ENCODE assay signal across 11 mouse cellular contexts in genomic region chr5:73244403-73244802, GRCm38 (mm10). TPM values are rescaled to one million over a fixed set of nuclear protein-coding genes. Genes with fewer than 3 reads are reported as not detected.
DNase-seq lines count a peak whose midpoint lies in the region; ATAC-seq and TF ChIP-seq lines count a peak whose summit lies in the region.
"Had no signal": no experiment of that assay in that cellular context is flagged by ENCODE, and none has a peak within 500 bp of the region (broad histone marks: within the 10 kb centered on the region; RNA-seq: fewer than 3 reads in every experiment).

No protein-coding gene starts in this region.

- 0 out of 2 replicates have a peak, but pooled peaks have one; percentile 11 for ATAC-seq in forebrain, embryonic 13.5 days
- ATAC-seq in forebrain, embryonic 11.5 days (replicated peaks; ENCODE audit: low FRiP score), result no peak
- no peak for ATAC-seq in limb, embryonic 14.5 days (ENCODE audit: low FRiP score, low read depth)
- no peak for ATAC-seq in intestine, postnatal 0 days
- peak; percentile 40; the same call in 1 of the 2 replicates for ATAC-seq in midbrain, embryonic 16.5 days

- H3K9ac ChIP-seq in forebrain, embryonic 13.5 days, result no peak overlapping the region
- H3K9ac ChIP-seq in forebrain, embryonic 11.5 days (ENCODE audit: low read length), result no peak overlapping the region
- no peak overlapping the region for H3K9ac ChIP-seq in limb, embryonic 14.5 days (ENCODE audit: low read depth, low read length, severe bottlenecking)
- H3K9ac ChIP-seq in intestine, postnatal 0 days (ENCODE audit: low read depth, low read length), result no peak overlapping the region
- no peak overlapping the region for H3K9ac ChIP-seq in midbrain, embryonic 16.5 days (ENCODE audit: low read depth, low read length)

- H3K27ac ChIP-seq in forebrain, embryonic 13.5 days, result no peak overlapping the region
- no peak overlapping the region for H3K27ac ChIP-seq in forebrain, embryonic 11.5 days (ENCODE audit: low read depth, low read length)
- no peak overlapping the region for H3K27ac ChIP-seq in limb, embryonic 14.5 days (replicated peaks; ENCODE audit: low read depth, low read length)
- H3K27ac ChIP-seq in limb, embryonic 10.5 days, result no peak overlapping the region
- no peak overlapping the region for H3K27ac ChIP-seq in intestine, postnatal 0 days (ENCODE audit: low read depth, low read length)
- 0 out of 2 replicates have a peak overlapping the region, but pooled peaks have one; percentile 29 for H3K27ac ChIP-seq in midbrain, embryonic 16.5 days (ENCODE audit: low read length)
- H3K27ac ChIP-seq: gastrocnemius, adult 2 months had no signal

- WGBS in forebrain, embryonic 13.5 days, result 63% methylated on average over 13 of the region's 13 CpGs
- 87% methylated on average over 13 of the region's 13 CpGs for WGBS in forebrain, embryonic 11.5 days
- 77% methylated on average over 13 of the region's 13 CpGs for WGBS in limb, embryonic 14.5 days
- WGBS in limb, embryonic 10.5 days, result 89% methylated on average over 13 of the region's 13 CpGs
- 59% methylated on average over 13 of the region's 13 CpGs for WGBS in intestine, postnatal 0 days
- WGBS in midbrain, embryonic 16.5 days, result 60% methylated on average over 13 of the region's 13 CpGs

- TF ChIP-seq POLR2A in limb, embryonic 14.5 days (IDR thresholded peaks at IDR 0.05; ENCODE audit: borderline replicate concordance, extremely low read depth, insufficient read depth, insufficient read length), result no peak

- peaks cover 32% of the 10 kb centered on the region for H3K4me1 ChIP-seq in forebrain, embryonic 13.5 days
- H3K4me1 ChIP-seq in forebrain, embryonic 11.5 days (replicated peaks; ENCODE audit: control insufficient read depth, insufficient read depth, low read length), result 0 out of 2 replicates have a peak, but pooled peaks cover 1% of the 10 kb centered on the region
- no peaks in the 10 kb centered on the region for H3K4me1 ChIP-seq in limb, embryonic 14.5 days (ENCODE audit: control insufficient read depth, insufficient read depth, low read length)
- H3K4me1 ChIP-seq in limb, embryonic 10.5 days, result peaks cover 11% of the 10 kb centered on the region; the same call in 1 of the 2 replicates
- H3K4me1 ChIP-seq in intestine, postnatal 0 days (replicated peaks; ENCODE audit: control insufficient read depth, insufficient read depth, low read length), result no peaks in the 10 kb centered on the region; the same call in 1 of the 2 replicates
- H3K4me1 ChIP-seq in midbrain, embryonic 16.5 days (ENCODE audit: control insufficient read depth, insufficient read depth, low read length), result peaks cover 10% of the 10 kb centered on the region; the same call in 1 of the 2 replicates

- H3K27me3 ChIP-seq in forebrain, embryonic 13.5 days, result no peaks in the 10 kb centered on the region
- H3K27me3 ChIP-seq in forebrain, embryonic 11.5 days (ENCODE audit: control insufficient read depth, insufficient read depth, low read length), result no peaks in the 10 kb centered on the region
- no peaks in the 10 kb centered on the region for H3K27me3 ChIP-seq in limb, embryonic 14.5 days (ENCODE audit: control insufficient read depth, insufficient read depth, low read length)
- H3K27me3 ChIP-seq in limb, embryonic 10.5 days (ENCODE audit: low read depth, poor library complexity, severe bottlenecking), result no peaks in the 10 kb centered on the region
- no peaks in the 10 kb centered on the region for H3K27me3 ChIP-seq in intestine, postnatal 0 days (replicated peaks; ENCODE audit: control insufficient read depth, insufficient read depth, low read length)
- H3K27me3 ChIP-seq in midbrain, embryonic 16.5 days (ENCODE audit: control insufficient read depth, insufficient read depth, low read depth, low read length), result no peaks in the 10 kb centered on the region

- H3K4me2 ChIP-seq in forebrain, embryonic 13.5 days, result peak overlapping the region; percentile 7; the same call in 1 of the 2 replicates
- H3K4me2 ChIP-seq in forebrain, embryonic 11.5 days (ENCODE audit: low read depth, low read length, severe bottlenecking), result no peak overlapping the region
- no peak overlapping the region for H3K4me2 ChIP-seq in limb, embryonic 14.5 days (replicated peaks; ENCODE audit: low read depth, low read length, severe bottlenecking)
- H3K4me2 ChIP-seq in intestine, postnatal 0 days (replicated peaks; ENCODE audit: low read depth), result no peak overlapping the region
- peak overlapping the region; percentile 7; the same call in 1 of the 2 replicates for H3K4me2 ChIP-seq in midbrain, embryonic 16.5 days (ENCODE audit: low read length)

- H3K36me3 ChIP-seq in forebrain, embryonic 13.5 days (ENCODE audit: poor library complexity, severe bottlenecking), result no peaks in the 10 kb centered on the region
- H3K36me3 ChIP-seq in forebrain, embryonic 11.5 days (ENCODE audit: control insufficient read depth, insufficient read depth, low read length), result no peaks in the 10 kb centered on the region
- H3K36me3 ChIP-seq in limb, embryonic 14.5 days (ENCODE audit: control insufficient read depth, insufficient read depth, low read length), result no peaks in the 10 kb centered on the region
- H3K36me3 ChIP-seq in limb, embryonic 10.5 days, result no peaks in the 10 kb centered on the region; the same call in 1 of the 2 replicates
- H3K36me3 ChIP-seq in intestine, postnatal 0 days (ENCODE audit: control insufficient read depth, insufficient read depth), result no peaks in the 10 kb centered on the region
- no peaks in the 10 kb centered on the region for H3K36me3 ChIP-seq in midbrain, embryonic 16.5 days (ENCODE audit: control insufficient read depth, insufficient read depth, low read length)

- no peaks in the 10 kb centered on the region for H3K9me3 ChIP-seq in forebrain, embryonic 13.5 days (replicated peaks)
- H3K9me3 ChIP-seq in forebrain, embryonic 11.5 days (ENCODE audit: control insufficient read depth, low read length), result no peaks in the 10 kb centered on the region
- no peaks in the 10 kb centered on the region for H3K9me3 ChIP-seq in limb, embryonic 14.5 days (ENCODE audit: control insufficient read depth, low read length)
- no peaks in the 10 kb centered on the region for H3K9me3 ChIP-seq in limb, embryonic 10.5 days (replicated peaks)
- H3K9me3 ChIP-seq in intestine, postnatal 0 days (ENCODE audit: control insufficient read depth), result no peaks in the 10 kb centered on the region
- H3K9me3 ChIP-seq in midbrain, embryonic 16.5 days (replicated peaks; ENCODE audit: control insufficient read depth, low read length, poor library complexity, severe bottlenecking), result no peaks in the 10 kb centered on the region

- DNase-seq in forebrain, embryonic 11.5 days (ENCODE audit: low spot score), result no peak
- DNase-seq in limb, embryonic 14.5 days (ENCODE audit: low spot score), result peak; percentile 37
- no peak for DNase-seq in limb, embryonic 10.5 days (ENCODE audit: low spot score)
- no peak for DNase-seq in thymus, adult 18-20 months
- no peak for DNase-seq in kidney, adult 8-10 months
- DNase-seq: gastrocnemius, adult 2 months; kidney, postnatal 4 days; spleen, adult 18-20 months had no signal

- H3K4me3 ChIP-seq in forebrain, embryonic 13.5 days, result no peak overlapping the region
- H3K4me3 ChIP-seq in forebrain, embryonic 11.5 days (ENCODE audit: low read depth, low read length), result no peak overlapping the region
- no peak overlapping the region for H3K4me3 ChIP-seq in limb, embryonic 14.5 days (replicated peaks; ENCODE audit: low read length)
- H3K4me3 ChIP-seq in limb, embryonic 10.5 days, result no peak overlapping the region
- no peak overlapping the region for H3K4me3 ChIP-seq in intestine, postnatal 0 days (ENCODE audit: low read depth, low read length)
- no peak overlapping the region for H3K4me3 ChIP-seq in midbrain, embryonic 16.5 days (ENCODE audit: low read depth, low read length)
- H3K4me3 ChIP-seq: gastrocnemius, adult 2 months had no signal

- TF ChIP-seq CTCF in intestine, postnatal 0 days (IDR thresholded peaks at IDR 0.05; ENCODE audit: low read depth), result peak; percentile 16

RNA-seq across cellular contexts. Expression of gene Fryl, which starts 12.0 kb away (rescaled TPM):
- polyA plus RNA-seq in forebrain, embryonic 13.5 days (2015; fragmentation: Nextera tagmentation; extraction: Ambion mirVana), result 46.1 and 46.7 TPM in 2 replicates
- 48.0 and 49.6 TPM in 2 replicates for polyA plus RNA-seq in forebrain, embryonic 11.5 days (2014; fragmentation: Nextera tagmentation; extraction: Ambion mirVana)
- polyA plus RNA-seq in limb, embryonic 14.5 days (2012; rRNA removed), result 26.1 and 26.4 TPM in 2 replicates
- 26.7 TPM in 2 replicates for polyA plus RNA-seq in limb, embryonic 14.5 days (2014; fragmentation: Nextera tagmentation; extraction: Ambion mirVana)
- polyA plus RNA-seq in limb, embryonic 10.5 days (2016; fragmentation: Nextera tagmentation; extraction: Ambion mirVana), result 22.4 and 22.6 TPM in 2 replicates
- polyA plus RNA-seq in intestine, postnatal 0 days (2015; fragmentation: Nextera tagmentation; extraction: Ambion mirVana), result 27.8 and 28.2 TPM in 2 replicates
- polyA plus RNA-seq in midbrain, embryonic 16.5 days (2015; fragmentation: Nextera tagmentation; extraction: Ambion mirVana), result 40.0 and 47.5 TPM in 2 replicates

RNA-seq across cellular contexts. Expression of gene Ociad1, which starts 48.2 kb away (rescaled TPM):
- 212 and 221 TPM in 2 replicates for polyA plus RNA-seq in forebrain, embryonic 13.5 days (2015; fragmentation: Nextera tagmentation; extraction: Ambion mirVana)
- 143 and 144 TPM in 2 replicates for polyA plus RNA-seq in forebrain, embryonic 11.5 days (2014; fragmentation: Nextera tagmentation; extraction: Ambion mirVana)
- polyA plus RNA-seq in limb, embryonic 14.5 days (2012; rRNA removed), result 147 and 171 TPM in 2 replicates
- 137 and 144 TPM in 2 replicates for polyA plus RNA-seq in limb, embryonic 14.5 days (2014; fragmentation: Nextera tagmentation; extraction: Ambion mirVana)
- 130 and 154 TPM in 2 replicates for polyA plus RNA-seq in limb, embryonic 10.5 days (2016; fragmentation: Nextera tagmentation; extraction: Ambion mirVana)
- polyA plus RNA-seq in intestine, postnatal 0 days (2015; fragmentation: Nextera tagmentation; extraction: Ambion mirVana), result 153 and 156 TPM in 2 replicates
- polyA plus RNA-seq in midbrain, embryonic 16.5 days (2015; fragmentation: Nextera tagmentation; extraction: Ambion mirVana), result 361 and 374 TPM in 2 replicates

Comparison
In these comparisons a context has a peak if more than half of its experiments do, and no peak if none do; other contexts are left out.
1. ATAC-seq: peak in forebrain, embryonic 13.5 days (single experiment) and midbrain, embryonic 16.5 days (single experiment); none in forebrain, embryonic 11.5 days (single experiment), limb, embryonic 14.5 days (single experiment) and intestine, postnatal 0 days (single experiment).
2. H3K4me2 ChIP-seq: peak in forebrain, embryonic 13.5 days (single experiment) and midbrain, embryonic 16.5 days (single experiment); none in forebrain, embryonic 11.5 days (single experiment), limb, embryonic 14.5 days (single experiment) and intestine, postnatal 0 days (single experiment).